Mouse (Mus musculus) embryonic fibroblast, embryonic 13.5 days (primary cell): ENCODE measurements around the gene Gga2. TPM values are rescaled to one million over a fixed set of nuclear protein-coding genes. Genes with fewer than 3 reads are reported as not detected.

Source experiments
- H3K27ac ChIP-seq: 2 replicates; pipeline ENCODE4 v1.5.1; 2012; ENCODE audit warnings: low read length, control low read depth, inconsistent platforms; ENCODE audit not compliant: insufficient read depth
- H3K4me1 ChIP-seq: 2 replicates; pipeline ENCODE4 v1.6.1; 2011; ENCODE audit warnings: low read length; ENCODE audit not compliant: control insufficient read depth, insufficient read depth
- H3K4me3 ChIP-seq: 2 replicates; pipeline ENCODE4 v1.5.1; 2011; ENCODE audit warnings: mild to moderate bottlenecking, control low read depth, low read length; ENCODE audit not compliant: insufficient read depth
- CTCF ChIP-seq: IDR thresholded peaks from 2 replicates; pipeline ENCODE4 v1.5.1; 2011; ENCODE audit warnings: mild to moderate bottlenecking, control low read depth, low read length, moderate library complexity, borderline replicate concordance; ENCODE audit not compliant: insufficient read depth
- POLR2A ChIP-seq: IDR thresholded peaks from 2 replicates; pipeline ENCODE4 v1.6.1; 2011; ENCODE audit warnings: low read depth, mild to moderate bottlenecking, control low read depth, low read length, moderate library complexity
- polyA plus RNA-seq: library from polyadenylated mRNA; stranded (reverse); fragments of >200 nt; gene quantifications from 2 replicates; pipeline ENCODE4 v1.2.4, GENCODE M21; 2011; ENCODE audit warnings: low read depth; ENCODE audit not compliant: missing spikeins, insufficient read length

The Gga2 gene
- polyA plus RNA-seq, result 48.8 and 60.1 TPM in 2 replicates

DNA sequence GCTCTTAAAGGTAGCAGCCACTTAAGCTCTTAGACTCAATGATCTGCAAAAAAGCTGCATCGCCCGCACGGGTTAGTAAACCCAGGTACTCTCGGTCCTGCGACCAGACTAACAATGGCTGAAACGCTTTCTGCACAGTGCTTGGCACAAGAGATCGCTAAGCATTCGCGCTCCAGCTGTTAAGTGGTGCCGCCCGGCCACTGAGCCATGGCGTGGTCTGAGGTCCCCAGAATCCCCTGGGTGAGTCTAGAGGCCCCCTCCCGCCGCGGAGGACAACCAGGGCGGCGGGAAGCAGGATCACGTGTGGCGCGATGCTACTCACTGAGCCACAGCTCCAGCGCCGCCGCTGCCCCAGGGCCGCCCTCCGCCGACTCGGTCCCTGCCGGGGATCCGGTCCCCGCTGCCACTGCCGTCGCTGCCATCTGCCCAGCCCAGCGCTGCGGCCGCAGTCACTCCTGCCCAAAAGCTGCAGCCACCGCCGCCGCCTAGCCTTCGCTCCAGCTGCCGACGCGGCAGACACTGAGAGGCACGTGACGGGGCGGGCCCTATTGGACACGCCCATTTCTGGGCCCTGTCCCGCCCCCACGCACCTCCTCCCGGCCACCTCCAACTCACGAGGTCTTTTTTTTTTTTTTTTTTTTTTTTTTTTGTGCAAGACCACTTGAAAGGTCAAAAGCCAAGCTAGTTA lies at the start of gene Gga2:
TSS of gene Gga2 (minus strand) at position 556 of the 688 bp plus-strand sequence.
- peak within 1 kb of the TSS; percentile 80 for H3K4me3 ChIP-seq
- peaks cover 5% of the 10 kb centered on the region for H3K4me1 ChIP-seq
- TF ChIP-seq POLR2A (peak; percentile 98), CTCF (no peak)
- H3K27ac ChIP-seq, result peak within 1 kb of the TSS; percentile 48

DNA sequence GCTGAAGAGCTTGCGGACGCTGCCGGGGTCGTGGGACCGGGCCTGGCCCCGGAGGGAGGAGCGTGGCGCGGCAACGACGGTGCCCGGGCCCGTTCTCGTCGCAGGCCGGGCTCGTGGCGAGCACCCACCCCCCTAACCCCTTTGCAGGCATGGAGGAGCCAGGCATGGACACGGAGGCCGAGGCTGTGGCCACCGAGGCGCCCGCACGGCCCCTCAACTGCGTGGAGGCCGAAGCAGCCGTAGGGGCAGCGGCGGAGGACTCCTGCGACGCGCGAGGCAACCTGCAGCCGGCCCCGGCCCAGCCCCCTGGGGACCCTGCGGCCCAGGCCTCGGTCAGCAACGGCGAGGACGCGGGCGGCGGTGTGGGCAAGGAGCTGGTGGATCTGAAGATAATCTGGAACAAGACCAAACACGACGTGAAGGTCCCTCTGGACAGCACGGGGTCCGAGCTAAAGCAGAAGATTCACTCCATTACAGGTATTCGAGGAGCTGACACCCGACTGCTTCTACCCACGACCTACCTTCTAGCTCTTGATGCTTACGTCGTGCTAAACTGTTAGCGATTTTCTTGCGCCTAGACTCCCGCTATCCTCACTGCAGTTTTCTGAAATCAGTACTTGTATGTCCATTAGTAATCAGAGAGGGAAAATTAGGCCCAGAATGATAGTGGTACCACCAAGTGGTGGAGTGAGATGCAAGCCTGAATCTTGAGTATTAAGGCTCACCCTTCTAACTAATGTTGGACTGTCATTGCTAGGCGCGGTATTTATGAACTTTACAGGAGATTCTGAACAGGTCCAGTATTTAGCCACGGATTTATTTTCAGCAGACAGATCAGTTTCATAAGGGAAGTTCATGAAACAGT lies 46.7 kb upstream of the Gga2 start:
- Histone ChIP-seq H3K27ac (peak overlapping the region; percentile 91), H3K4me1 (peaks cover 9% of the 10 kb centered on the region), H3K4me3 (peak overlapping the region; percentile 99)
- no peak for TF ChIP-seq CTCF
- TF ChIP-seq POLR2A, result no peak

DNA sequence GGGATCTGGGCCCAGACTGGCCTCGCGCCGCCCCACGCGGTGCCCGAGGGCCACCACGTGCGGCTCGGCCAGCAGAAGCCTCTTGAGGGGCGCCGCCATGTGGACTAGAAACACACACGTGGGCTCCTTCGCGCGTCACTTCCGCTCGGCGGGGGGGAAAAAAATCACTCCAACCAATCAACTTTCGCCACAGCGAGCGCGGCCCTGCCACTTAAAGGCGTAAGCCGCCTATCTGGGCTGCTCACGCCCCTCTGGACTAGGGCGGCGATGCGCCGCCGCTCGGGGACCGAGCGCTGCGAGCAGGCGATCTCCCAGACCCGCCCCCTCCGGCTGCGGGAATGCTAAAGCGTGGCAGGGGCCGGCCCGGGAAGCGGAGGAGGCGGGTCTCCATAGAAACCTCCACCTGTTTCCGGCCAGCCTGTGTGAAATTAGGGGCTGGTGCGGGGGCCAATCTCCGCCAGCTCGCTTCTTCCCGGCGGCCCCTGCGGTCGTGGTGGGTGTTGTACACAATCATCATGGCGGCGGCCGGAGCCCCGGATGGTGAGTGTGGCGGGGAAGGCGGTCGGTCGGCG lies 46.0 kb upstream of the Gga2 start, which contains the start of the genes Ubfd1 and Ears2:
TSS of gene Ubfd1 (plus strand) at position 231 of the 572 bp plus-strand sequence.
TSS of gene Ears2 (minus strand) at position 319 of the 572 bp plus-strand sequence.
- peaks cover 9% of the 10 kb centered on the region for H3K4me1 ChIP-seq
- H3K27ac ChIP-seq, result peak within 1 kb of the TSS; percentile 91
- TF ChIP-seq CTCF (no peak), POLR2A (peak; percentile 74)
- H3K4me3 ChIP-seq, result peak within 1 kb of the TSS; percentile 99

DNA sequence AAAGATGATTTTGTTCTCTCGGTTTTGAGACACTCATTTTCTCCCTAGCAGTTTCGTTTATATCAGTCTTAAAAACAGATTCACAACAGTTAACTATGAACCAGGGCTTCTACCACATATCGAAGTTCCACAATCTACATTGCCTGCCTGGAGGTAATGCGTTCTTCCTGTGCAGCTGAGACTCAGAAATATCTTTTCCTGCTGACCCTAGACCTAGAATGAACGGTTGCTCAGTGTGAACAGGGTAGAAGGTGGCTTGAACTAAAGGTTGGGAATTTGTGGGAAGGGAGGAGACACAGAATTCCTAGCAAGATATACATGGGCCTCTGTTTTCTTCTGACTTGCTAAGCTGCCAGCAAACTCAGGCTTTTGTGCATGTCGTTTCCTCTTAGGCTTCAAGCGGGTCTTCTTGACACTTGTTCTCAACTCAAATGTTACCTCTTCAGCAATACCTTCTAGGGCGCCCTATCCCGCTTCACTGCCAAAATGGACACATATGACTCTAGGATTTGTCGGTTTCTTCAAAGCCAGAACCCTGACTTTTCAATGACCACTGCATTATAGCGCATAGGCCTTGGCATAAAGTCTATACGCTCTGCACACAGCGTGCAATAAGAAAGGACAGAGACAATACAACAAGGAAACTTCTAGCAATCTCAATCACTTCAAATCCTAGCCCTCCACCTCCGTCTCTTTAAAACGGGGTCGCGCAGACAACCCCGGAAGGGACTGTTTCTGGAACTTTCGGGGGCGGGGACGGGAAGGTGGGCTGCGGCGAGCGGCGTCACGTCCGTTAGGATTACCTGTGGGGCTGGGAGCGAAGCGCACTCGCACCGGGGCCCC lies 45.3 kb upstream of the Gga2 start:
- Histone ChIP-seq H3K27ac (peak overlapping the region; percentile 91), H3K4me3 (peak overlapping the region; percentile 93), H3K4me1 (peaks cover 9% of the 10 kb centered on the region)
- TF ChIP-seq CTCF, result no peak
- TF ChIP-seq POLR2A, result peak; percentile 49

DNA sequence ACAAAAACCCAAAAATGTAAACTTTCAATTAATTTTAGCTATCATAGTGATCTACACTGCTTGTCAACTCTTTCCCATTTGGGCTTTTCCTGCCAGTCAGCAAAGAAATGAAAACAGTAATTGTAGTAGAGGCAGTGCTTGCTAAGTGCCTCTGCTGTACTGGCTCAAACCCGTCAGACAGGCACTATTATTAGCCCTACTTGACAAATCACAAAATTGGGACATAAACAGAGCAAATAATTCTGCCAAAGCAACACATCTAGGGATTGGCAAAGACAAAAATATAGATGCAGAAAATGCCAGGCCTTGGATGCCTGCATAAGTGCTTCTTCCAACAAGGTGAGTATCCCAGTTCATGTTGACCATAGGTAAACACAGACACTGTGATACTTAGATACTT lies 44.6 kb upstream of the Gga2 start:
- no peak for TF ChIP-seq CTCF
- TF ChIP-seq POLR2A, result no peak
- H3K27ac ChIP-seq, result no peak overlapping the region
- H3K4me3 ChIP-seq, result peak overlapping the region; percentile 93; the same call in 1 of the 2 replicates

DNA sequence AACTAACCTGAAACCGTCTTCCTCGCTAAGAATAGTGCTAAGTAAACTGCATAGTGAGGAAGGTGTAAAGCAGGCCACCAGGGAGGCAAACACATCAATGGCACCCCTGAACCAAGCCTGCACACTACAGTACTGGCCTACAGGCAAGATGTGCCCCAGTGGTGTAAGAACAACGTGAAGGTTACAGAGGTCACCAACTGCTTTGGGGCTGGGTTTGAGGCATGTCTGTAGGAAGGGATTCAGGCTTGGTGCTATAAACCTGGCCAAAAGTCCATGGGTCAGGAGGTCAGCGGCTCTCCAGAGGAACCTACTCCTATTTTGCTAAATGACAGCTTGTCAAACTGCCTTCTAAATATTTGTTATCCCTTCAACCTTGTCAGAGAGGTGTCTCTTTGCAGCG lies 35.6 kb upstream of the Gga2 start:
- Histone ChIP-seq H3K4me3 (no peak overlapping the region), H3K4me1 (no peaks in the 10 kb centered on the region), H3K27ac (no peak overlapping the region)
- TF ChIP-seq CTCF (no peak), POLR2A (no peak)

More for the DNA sequence above, 44.6 kb upstream of the Gga2 start:
- peaks cover 9% of the 10 kb centered on the region for H3K4me1 ChIP-seq

DNA sequence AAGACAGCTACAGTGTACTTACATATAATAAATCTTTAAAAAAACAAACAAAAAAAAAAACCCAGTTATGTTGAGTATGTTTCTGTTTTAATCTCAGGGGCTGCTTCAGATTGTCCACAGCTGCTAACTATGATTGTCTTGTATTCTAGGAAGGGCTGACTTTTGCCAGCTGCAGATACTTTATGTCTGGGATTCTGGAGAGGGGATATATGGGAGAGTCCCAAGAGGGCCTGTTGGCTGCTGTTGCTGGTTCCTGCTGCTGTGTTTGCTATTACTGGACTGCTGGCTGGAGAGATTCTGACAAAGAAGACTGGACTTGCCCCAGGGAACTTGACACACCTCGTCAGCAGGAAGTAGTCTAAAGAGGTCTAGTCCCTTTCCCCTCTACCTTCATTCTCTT lies 29.8 kb upstream of the Gga2 start:
- no peaks in the 10 kb centered on the region for H3K4me1 ChIP-seq

DNA sequence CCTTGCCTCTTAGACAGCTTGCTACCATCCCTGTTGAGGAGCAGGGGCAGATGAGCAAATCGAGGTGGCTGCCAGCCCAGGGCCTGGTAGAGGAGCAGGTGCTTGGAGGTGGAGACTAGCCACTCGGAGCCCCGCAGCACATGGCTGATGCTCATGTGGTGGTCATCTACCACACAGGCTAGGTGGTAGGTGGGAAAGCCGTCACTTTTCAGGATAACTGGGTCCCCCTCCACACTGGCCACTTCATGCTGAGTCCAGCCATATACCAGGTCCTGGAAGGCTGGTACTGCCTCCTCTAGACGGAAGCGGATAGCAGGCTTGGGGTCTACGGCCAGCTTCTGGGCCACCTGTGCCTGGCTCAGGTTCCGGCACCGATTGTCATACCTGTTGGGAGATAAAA lies 27.2 kb upstream of the Gga2 start:
- Histone ChIP-seq H3K27ac (no peak overlapping the region), H3K4me1 (no peaks in the 10 kb centered on the region), H3K4me3 (no peak overlapping the region)
- no peak for TF ChIP-seq POLR2A
- no peak for TF ChIP-seq CTCF

More for the DNA sequence above, 29.8 kb upstream of the Gga2 start:
- Histone ChIP-seq H3K27ac (no peak overlapping the region), H3K4me3 (no peak overlapping the region)
- no peak for TF ChIP-seq CTCF
- no peak for TF ChIP-seq POLR2A

DNA sequence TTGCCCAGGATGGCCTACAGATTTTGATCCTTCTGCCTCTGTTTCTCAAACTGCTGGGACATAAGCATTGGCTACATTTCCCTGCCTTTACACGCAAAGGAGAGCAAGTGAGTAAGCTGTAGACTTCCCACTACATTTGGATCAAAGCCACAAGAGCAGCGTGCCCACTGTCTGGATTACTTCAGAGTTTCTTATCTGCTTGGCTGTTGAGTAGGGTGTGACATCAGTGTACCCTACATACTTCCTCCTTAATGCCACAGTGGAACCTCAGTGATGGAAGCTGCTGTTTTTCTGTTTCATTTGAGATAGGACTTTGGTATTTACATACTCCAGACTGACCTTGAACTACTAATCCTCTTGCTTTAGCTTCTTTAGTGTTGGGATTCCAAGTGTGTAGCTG lies 25.8 kb upstream of the Gga2 start:
- no peaks in the 10 kb centered on the region for H3K4me1 ChIP-seq
- TF ChIP-seq CTCF, result no peak
- TF ChIP-seq POLR2A, result no peak

More for the DNA sequence above, 25.8 kb upstream of the Gga2 start:
- no peak overlapping the region for H3K4me3 ChIP-seq
- H3K27ac ChIP-seq, result no peak overlapping the region
